Mouse (Mus musculus): Measurements from ENCODE around the gene 1700010B08Rik. TPM values are rescaled to one million over a fixed set of nuclear protein-coding genes. Genes with fewer than 3 reads are reported as not detected.

Gene 1700010B08Rik
- total RNA-seq, 1 experiment, result not detected

DNA sequence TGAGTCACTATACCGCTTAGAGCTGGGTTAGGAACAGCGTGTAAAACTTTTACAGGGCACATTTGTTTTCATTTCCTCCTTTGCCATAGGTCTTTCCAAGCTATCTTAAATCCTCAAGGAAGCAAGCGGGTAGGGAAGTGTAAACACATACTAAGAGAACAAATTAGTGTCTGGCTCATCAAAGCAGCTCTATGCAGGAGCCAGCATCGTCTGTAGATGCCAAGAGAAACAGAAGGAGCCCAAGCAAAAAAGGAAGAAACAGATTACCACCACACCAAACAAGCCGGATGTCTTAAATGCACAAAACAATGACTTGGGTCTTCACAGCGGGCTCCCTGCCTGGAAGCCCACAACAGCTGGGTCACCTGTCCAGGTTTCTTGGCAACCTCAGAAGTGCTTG lies 9.0 kb upstream of the 1700010B08Rik start:
- Histone ChIP-seq H3K9me3 (ENCODE audit: control insufficient read depth, insufficient read depth, low read depth, low read length) (no peaks in the 10 kb centered on the region), H3K4me3 (ENCODE audit: insufficient read depth in 1 of 2, low read depth in 1 of 2, low read length in 2 of 2, poor library complexity in 1 of 2, severe bottlenecking in 1 of 2) (no peak overlapping the region), H3K9ac (ENCODE audit: insufficient read depth, low read depth, low read length, poor library complexity, severe bottlenecking) (no peak overlapping the region), H3K4me1 (ENCODE audit: control insufficient read depth in 2 of 2, insufficient read depth in 2 of 2, low read length in 2 of 2, poor library complexity in 1 of 2) (no peaks in the 10 kb centered on the region; a peak in 1 of 4 replicates), H3K36me3 (ENCODE audit: control insufficient read depth, insufficient read depth, low read length, poor library complexity, severe bottlenecking) (0 out of 2 replicates have a peak, but pooled peaks cover 2% of the 10 kb centered on the region), H3K27ac (ENCODE audit: insufficient read depth, low read depth, low read length, poor library complexity, severe bottlenecking) (no peak overlapping the region)
- DNase-seq (ENCODE audit: low read depth, low spot score), result no peak
- in situ Hi-C loops (cut with MboI; ENCODE audit: low sequenced_read_pairs in 2 of 2, unreplicated experiment in 2 of 2), result no loop called here
- no peak for TF ChIP-seq HCFC1 (IDR thresholded peaks at IDR 0.05; ENCODE audit: borderline replicate concordance, insufficient read depth, low read length)
- no peak for TF ChIP-seq MAFK (IDR thresholded peaks at IDR 0.05; ENCODE audit: insufficient read depth, low read depth, low read length)
- TF ChIP-seq CHD2 (IDR thresholded peaks at IDR 0.05; ENCODE audit: low read depth, low read length), result no peak
- no peak for TF ChIP-seq ZC3H11A (IDR thresholded peaks at IDR 0.05; ENCODE audit: borderline replicate concordance, low read depth, low read length)
- no peak for TF ChIP-seq ZNF384 (IDR thresholded peaks at IDR 0.05; ENCODE audit: low read depth, low read length)

GRCm38 (mm10) chr2:173712656-173713055 lies 6.6 kb upstream of the 1700010B08Rik start:
- Histone ChIP-seq H3K9me3 (ENCODE audit: control insufficient read depth, insufficient read depth, low read depth, low read length) (no peaks in the 10 kb centered on the region), H3K27ac (ENCODE audit: insufficient read depth, low read depth, low read length, poor library complexity, severe bottlenecking) (no peak overlapping the region), H3K4me3 (ENCODE audit: insufficient read depth in 1 of 2, low read depth in 1 of 2, low read length in 2 of 2, poor library complexity in 1 of 2, severe bottlenecking in 1 of 2) (no peak overlapping the region), H3K4me1 (ENCODE audit: control insufficient read depth in 2 of 2, insufficient read depth in 2 of 2, low read length in 2 of 2, poor library complexity in 1 of 2) (no peaks in the 10 kb centered on the region; a peak in 1 of 4 replicates), H3K9ac (ENCODE audit: insufficient read depth, low read depth, low read length, poor library complexity, severe bottlenecking) (no peak overlapping the region), H3K36me3 (ENCODE audit: control insufficient read depth, insufficient read depth, low read length, poor library complexity, severe bottlenecking) (0 out of 2 replicates have a peak, but pooled peaks cover 2% of the 10 kb centered on the region)
- no peak for DNase-seq (ENCODE audit: low read depth, low spot score)
- no peak for TF ChIP-seq HCFC1 (IDR thresholded peaks at IDR 0.05; ENCODE audit: borderline replicate concordance, insufficient read depth, low read length)
- no peak for TF ChIP-seq CHD2 (IDR thresholded peaks at IDR 0.05; ENCODE audit: low read depth, low read length)
- no peak for TF ChIP-seq MAFK (IDR thresholded peaks at IDR 0.05; ENCODE audit: insufficient read depth, low read depth, low read length)
- TF ChIP-seq ZC3H11A (IDR thresholded peaks at IDR 0.05; ENCODE audit: borderline replicate concordance, low read depth, low read length), result no peak
- TF ChIP-seq ZNF384 (IDR thresholded peaks at IDR 0.05; ENCODE audit: low read depth, low read length), result no peak
- in situ Hi-C loops (cut with MboI; ENCODE audit: low sequenced_read_pairs in 2 of 2, unreplicated experiment in 2 of 2), result no loop called here

- no peak overlapping the region for H3K27ac ChIP-seq (ENCODE audit: insufficient read depth, low read depth, low read length, poor library complexity, severe bottlenecking)
- no peak for DNase-seq (ENCODE audit: low read depth, low spot score)
- in situ Hi-C loops (cut with MboI; ENCODE audit: low sequenced_read_pairs in 2 of 2, unreplicated experiment in 2 of 2), result no loop called here
- H3K36me3 ChIP-seq (ENCODE audit: control insufficient read depth, insufficient read depth, low read length, poor library complexity, severe bottlenecking), result 0 out of 2 replicates have a peak, but pooled peaks cover 2% of the 10 kb centered on the region
- no peak overlapping the region for H3K9ac ChIP-seq (ENCODE audit: insufficient read depth, low read depth, low read length, poor library complexity, severe bottlenecking)
- H3K9me3 ChIP-seq (ENCODE audit: control insufficient read depth, insufficient read depth, low read depth, low read length), result no peaks in the 10 kb centered on the region
- TF ChIP-seq ZNF384 (IDR thresholded peaks at IDR 0.05; ENCODE audit: low read depth, low read length), result no peak
- TF ChIP-seq MAFK (IDR thresholded peaks at IDR 0.05; ENCODE audit: insufficient read depth, low read depth, low read length), result no peak
- TF ChIP-seq ZC3H11A (IDR thresholded peaks at IDR 0.05; ENCODE audit: borderline replicate concordance, low read depth, low read length), result no peak
- TF ChIP-seq HCFC1 (IDR thresholded peaks at IDR 0.05; ENCODE audit: borderline replicate concordance, insufficient read depth, low read length), result no peak
- H3K4me1 ChIP-seq (ENCODE audit: control insufficient read depth in 2 of 2, insufficient read depth in 2 of 2, low read length in 2 of 2, poor library complexity in 1 of 2), result no peaks in the 10 kb centered on the region; a peak in 1 of 4 replicates
- H3K4me3 ChIP-seq (ENCODE audit: insufficient read depth in 1 of 2, low read depth in 1 of 2, low read length in 2 of 2, poor library complexity in 1 of 2, severe bottlenecking in 1 of 2), result no peak overlapping the region
These were observed 6.0 kb upstream of the 1700010B08Rik start for GRCm38 (mm10) chr2:173713241-173713640.

- Histone ChIP-seq H3K4me3 (ENCODE audit: insufficient read depth in 1 of 2, low read depth in 1 of 2, low read length in 2 of 2, poor library complexity in 1 of 2, severe bottlenecking in 1 of 2) (no peak overlapping the region), H3K27ac (ENCODE audit: insufficient read depth, low read depth, low read length, poor library complexity, severe bottlenecking) (no peak overlapping the region), H3K9me3 (ENCODE audit: control insufficient read depth, insufficient read depth, low read depth, low read length) (no peaks in the 10 kb centered on the region), H3K4me1 (ENCODE audit: control insufficient read depth in 2 of 2, insufficient read depth in 2 of 2, low read length in 2 of 2, poor library complexity in 1 of 2) (no peaks in the 10 kb centered on the region; a peak in 1 of 4 replicates), H3K36me3 (ENCODE audit: control insufficient read depth, insufficient read depth, low read length, poor library complexity, severe bottlenecking) (no peaks in the 10 kb centered on the region), H3K9ac (ENCODE audit: insufficient read depth, low read depth, low read length, poor library complexity, severe bottlenecking) (no peak overlapping the region)
- no peak for TF ChIP-seq CHD2 (IDR thresholded peaks at IDR 0.05; ENCODE audit: low read depth, low read length)
- in situ Hi-C loops (cut with MboI; ENCODE audit: low sequenced_read_pairs in 2 of 2, unreplicated experiment in 2 of 2), result no loop called here
- DNase-seq (ENCODE audit: low read depth, low spot score), result no peak
These were observed 4.5 kb upstream of the 1700010B08Rik start for GRCm38 (mm10) chr2:173714620-173715218.

DNA sequence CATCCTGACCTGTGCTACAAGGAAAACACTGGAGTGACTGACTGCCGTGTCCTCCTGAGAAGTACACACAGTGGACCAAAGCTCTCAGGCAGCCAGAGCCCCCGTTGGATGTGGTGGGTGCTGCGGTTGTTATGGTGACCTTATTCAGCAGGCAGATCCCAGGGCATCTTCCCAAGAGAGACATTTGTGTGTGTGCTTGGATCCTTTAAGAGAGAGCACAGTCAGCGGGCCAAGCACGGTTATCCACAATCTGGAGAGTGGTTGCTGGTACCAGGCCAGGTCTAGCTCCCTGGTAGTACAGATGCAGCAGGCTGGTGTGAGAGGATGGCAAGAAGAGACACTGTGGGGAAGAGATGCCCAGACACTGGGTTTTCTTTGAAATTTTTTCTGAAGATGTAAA lies 2.2 kb upstream of the 1700010B08Rik start:
- Histone ChIP-seq H3K9me3 (ENCODE audit: control insufficient read depth, insufficient read depth, low read depth, low read length) (no peaks in the 10 kb centered on the region), H3K36me3 (ENCODE audit: control insufficient read depth, insufficient read depth, low read length, poor library complexity, severe bottlenecking) (no peaks in the 10 kb centered on the region), H3K9ac (ENCODE audit: insufficient read depth, low read depth, low read length, poor library complexity, severe bottlenecking) (no peak overlapping the region), H3K4me3 (ENCODE audit: insufficient read depth in 1 of 2, low read depth in 1 of 2, low read length in 2 of 2, poor library complexity in 1 of 2, severe bottlenecking in 1 of 2) (no peak overlapping the region), H3K27ac (ENCODE audit: insufficient read depth, low read depth, low read length, poor library complexity, severe bottlenecking) (no peak overlapping the region), H3K4me1 (ENCODE audit: control insufficient read depth in 2 of 2, insufficient read depth in 2 of 2, low read length in 2 of 2, poor library complexity in 1 of 2) (no peaks in the 10 kb centered on the region; a peak in 1 of 4 replicates)
- TF ChIP-seq CHD2 (IDR thresholded peaks at IDR 0.05; ENCODE audit: low read depth, low read length), result no peak
- in situ Hi-C loops (cut with MboI; ENCODE audit: low sequenced_read_pairs in 2 of 2, unreplicated experiment in 2 of 2), result no loop called here
- no peak for DNase-seq (ENCODE audit: low read depth, low spot score)

Measured in ES-E14 (cell line).